Mouse (Mus musculus) spleen, adult 2 months (tissue): ENCODE data around the gene Olfr394. TPM values are rescaled to one million over a fixed set of nuclear protein-coding genes. Genes with fewer than 3 reads are reported as not detected.
"Not testable (repeated sequence)": the region's sequence is repeated elsewhere in the genome, so short reads cannot be mapped to it uniquely, and the experiment has no call there.

Source experiments
- DNase-seq, 2 experiments: peaks; one replicate each; pipeline versions ENCODE4 v3.0.0 to v3.0.0-alpha.2; 2012 to 2021; ENCODE audit warnings: low spot score in 2 of 2, low read depth in 1 of 2
- H3K27ac ChIP-seq: fragments of 200-500 bp; 2 replicates; pipeline ENCODE4 v1.5.1; 2012; ENCODE audit warnings: low read length, inconsistent platforms; ENCODE audit not compliant: insufficient read depth
- H3K27me3 ChIP-seq: fragments of 200-500 bp; 2 replicates; pipeline ENCODE4 v1.6.1; 2012; ENCODE audit warnings: mild to moderate bottlenecking, moderate library complexity, low read length, inconsistent platforms; ENCODE audit not compliant: control insufficient read depth, insufficient read depth
- H3K36me3 ChIP-seq: fragments of 200-500 bp; 2 replicates; pipeline ENCODE4 v1.6.1; 2012; ENCODE audit warnings: mild to moderate bottlenecking, low read length, inconsistent platforms; ENCODE audit not compliant: control insufficient read depth, insufficient read depth
- H3K4me1 ChIP-seq: fragments of 200-500 bp; 2 replicates; pipeline ENCODE4 v1.6.1; 2011; ENCODE audit warnings: inconsistent platforms; ENCODE audit not compliant: control insufficient read depth, insufficient read depth, insufficient read length
- H3K4me3 ChIP-seq: fragments of 200-500 bp; 2 replicates; pipeline ENCODE4 v1.5.1; 2011; ENCODE audit warnings: mild to moderate bottlenecking, inconsistent platforms; ENCODE audit not compliant: insufficient read depth, insufficient read length; ENCODE audit errors: extremely low read depth
- CTCF ChIP-seq: fragments of 200-500 bp; IDR thresholded peaks from 2 replicates; pipeline ENCODE4 v1.5.1; 2011; ENCODE audit warnings: mild to moderate bottlenecking, inconsistent platforms; ENCODE audit not compliant: insufficient read depth, insufficient read length, insufficient replicate concordance; ENCODE audit errors: extremely low read depth
- POLR2A ChIP-seq: fragments of 200-500 bp; IDR thresholded peaks from 2 replicates; pipeline ENCODE4 v1.6.1; 2011; ENCODE audit warnings: low read depth, low read length, inconsistent platforms
- WGBS: fragments of 180-500 bp; shearing (Covaris S2); methylation state at CpG from one replicate; pipeline ENCODE4 v1.1.7; 2018; 5-methylcytosine and 5-hydroxymethylcytosine counted together
- polyA plus RNA-seq: library from polyadenylated mRNA; depleted of rRNA; stranded (reverse); fragments of >200 nt; gene quantifications from 2 replicates; pipeline ENCODE4 v1.2.3, GENCODE M21; 2012; rRNA removed

Olfr394 gene
- polyA plus RNA-seq = not detected in 2 replicates

GRCm38 (mm10) chr11:73890671-73891070 is at the start of gene Olfr394:
Gene Olfr394, minus strand, starts transcription at chr11:73890771.
- H3K4me3 ChIP-seq = no peak within 1 kb of the TSS
- DNase-seq = no peak
- TF ChIP-seq POLR2A (no peak), CTCF (no peak)
- H3K27me3 ChIP-seq = no peaks in the 10 kb centered on the region
- H3K36me3 ChIP-seq = no peaks in the 10 kb centered on the region
- 95% methylated on average over 1 of the region's 1 CpGs for WGBS
- H3K4me1 ChIP-seq = no peaks in the 10 kb centered on the region
- no peak within 1 kb of the TSS for H3K27ac ChIP-seq

DNA sequence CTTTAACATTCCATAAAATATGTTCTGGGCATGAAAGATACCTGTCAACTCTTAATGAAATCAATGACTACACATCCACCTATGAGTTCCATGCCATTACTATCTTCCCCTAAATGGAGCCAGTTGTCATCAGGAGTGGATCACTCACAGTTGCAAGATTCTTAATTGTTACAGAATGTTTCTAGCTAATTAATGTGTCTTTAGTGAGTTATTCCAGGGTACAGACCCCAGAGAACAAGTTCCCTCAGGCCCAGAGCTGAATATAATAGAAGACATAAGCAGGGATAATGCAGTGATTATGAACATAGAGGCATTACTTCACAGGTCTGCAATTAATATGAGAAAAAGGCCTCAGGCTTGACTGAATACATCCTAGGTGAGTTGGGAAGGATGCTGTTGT is 45.8 kb upstream of the Olfr394 start, which contains the start of gene Olfr23:
TSS of gene Olfr23 (plus strand) at position 301 of the 400 bp plus-strand sequence.
- Histone ChIP-seq H3K27ac (no peak within 1 kb of the TSS), H3K4me1 (no peaks in the 10 kb centered on the region), H3K4me3 (no peak within 1 kb of the TSS), H3K36me3 (no peaks in the 10 kb centered on the region), H3K27me3 (no peaks in the 10 kb centered on the region)
- TF ChIP-seq CTCF (no peak), POLR2A (no peak)
- no peak for DNase-seq

DNA sequence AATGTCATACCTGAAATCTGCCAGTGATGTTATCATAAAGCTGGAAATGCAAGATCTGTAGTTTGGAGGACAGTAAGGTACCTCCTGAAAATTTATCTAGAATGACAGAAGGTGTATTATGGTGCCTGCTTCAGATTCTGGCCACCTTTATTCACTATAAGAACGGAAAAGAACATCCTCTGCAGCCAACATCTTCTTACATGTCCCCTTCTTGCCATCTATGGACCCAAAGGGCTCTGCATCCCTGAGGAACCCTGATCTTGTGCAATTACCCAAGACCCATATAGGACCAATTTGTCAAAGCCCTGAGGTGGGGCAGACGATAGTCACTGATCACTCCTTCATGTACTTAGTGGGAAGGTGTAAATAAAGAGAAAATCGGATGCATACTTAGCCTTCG is 18.6 kb upstream of the Olfr394 start, which contains the start of gene Olfr395:
TSS of gene Olfr395 (minus strand) at position 101 of the 400 bp plus-strand sequence.
- H3K36me3 ChIP-seq, DNase-seq, H3K4me3 ChIP-seq, H3K27ac ChIP-seq, H3K27me3 ChIP-seq, H3K4me1 ChIP-seq: not testable (repeated sequence)
- WGBS = 77% methylated on average over 4 of the region's 4 CpGs

DNA sequence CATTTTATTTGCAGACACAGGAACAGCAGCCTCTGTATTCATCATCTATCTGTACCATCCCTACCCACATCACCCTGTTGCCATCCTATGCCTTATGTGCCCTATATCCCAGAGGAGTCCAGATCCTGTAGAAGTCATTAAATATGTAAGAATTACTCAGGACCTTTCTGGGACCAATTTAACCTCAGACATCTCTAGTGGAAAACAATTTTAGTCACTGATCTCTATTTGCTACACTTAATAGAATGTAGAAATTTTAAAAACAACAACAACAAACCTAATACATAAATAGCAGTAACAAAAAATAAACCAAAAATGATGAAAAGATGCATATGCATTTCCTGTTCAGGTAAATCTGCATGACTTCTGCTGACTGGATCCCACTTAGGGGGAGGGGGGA is 39.2 kb downstream of the Olfr394 start, which contains the start of gene Olfr393:
TSS of gene Olfr393 (minus strand) at position 101 of the 400 bp plus-strand sequence.
- H3K4me1 ChIP-seq = no peaks in the 10 kb centered on the region
- H3K4me3 ChIP-seq = no peak within 1 kb of the TSS
- no peaks in the 10 kb centered on the region for H3K27me3 ChIP-seq
- no peak within 1 kb of the TSS for H3K27ac ChIP-seq
- H3K36me3 ChIP-seq = no peaks in the 10 kb centered on the region
- DNase-seq = no peak
- TF ChIP-seq CTCF = no peak

Other genes starting within 250 kb of the Olfr394 start
- not detected in 2 replicates for gene Zfp735, start 202.0 kb downstream of the Olfr394 start, polyA plus RNA-seq
- not detected in 2 replicates for gene Olfr389, start 110.1 kb downstream of the Olfr394 start, polyA plus RNA-seq
- not detected in 2 replicates for gene Olfr390, start 107.8 kb downstream of the Olfr394 start, polyA plus RNA-seq
- gene Olfr391-ps, start 87.7 kb downstream of the Olfr394 start, polyA plus RNA-seq = not detected in 2 replicates
- not detected in 2 replicates for gene Olfr392, start 73.7 kb downstream of the Olfr394 start, polyA plus RNA-seq
- gene Olfr393, start 39.3 kb downstream of the Olfr394 start, polyA plus RNA-seq = not detected in 2 replicates
- gene Olfr395, start 18.5 kb upstream of the Olfr394 start, polyA plus RNA-seq = not detected in 2 replicates
- gene Olfr23, start 45.9 kb upstream of the Olfr394 start, polyA plus RNA-seq = not detected in 2 replicates
- not detected in 2 replicates for gene Olfr397, start 70.0 kb upstream of the Olfr394 start, polyA plus RNA-seq
- not detected in 2 replicates for gene Olfr398, start 99.6 kb upstream of the Olfr394 start, polyA plus RNA-seq
- gene Olfr139, start 165.8 kb upstream of the Olfr394 start, polyA plus RNA-seq = not detected in 2 replicates
- gene Olfr399, start 165.8 kb upstream of the Olfr394 start, polyA plus RNA-seq = not detected in 2 replicates
- not detected in 2 replicates for gene Zfp616, start 179.2 kb upstream of the Olfr394 start, polyA plus RNA-seq
- gene Olfr401, start 222.9 kb upstream of the Olfr394 start, polyA plus RNA-seq = not detected in 2 replicates